ENCODE assay signal across 24 mouse cellular contexts in the genomic region with DNA sequence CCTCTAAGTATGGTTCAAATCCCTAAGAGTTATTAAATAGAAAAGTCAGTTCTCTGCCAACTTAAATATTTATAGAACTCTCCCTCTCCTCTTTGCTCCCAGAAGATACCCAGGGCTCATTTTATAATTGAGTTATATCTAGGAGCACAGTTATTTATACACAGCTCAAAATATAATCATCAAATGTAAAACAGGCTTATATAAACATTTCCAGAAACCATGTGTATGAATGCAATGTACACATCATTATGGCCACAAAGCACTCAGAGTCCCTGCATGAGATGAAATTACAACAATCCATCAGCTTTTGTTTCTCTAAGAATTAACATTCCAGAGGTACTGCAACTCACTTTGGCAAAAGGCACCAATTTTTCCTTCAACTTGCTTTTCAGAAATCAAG.
DNase-seq lines count a peak whose midpoint lies in the region; ATAC-seq and TF ChIP-seq lines count a peak whose summit lies in the region.
"Had no signal": no experiment of that assay in that cellular context is flagged by ENCODE, and none has a peak within 500 bp of the region (broad histone marks: within the 10 kb centered on the region; RNA-seq: fewer than 3 reads in every experiment).

No protein-coding gene starts in this region.

- no peak for DNase-seq in embryonic facial prominence, embryonic 10.5 days (ENCODE audit: low spot score)
- peak; percentile 78 for DNase-seq in lung, embryonic 14.5 days
- DNase-seq in lung, postnatal 25 days (ENCODE audit: low spot score), result no peak
- DNase-seq in stomach, postnatal 0 days (ENCODE audit: low spot score), result no peak
- no peak for DNase-seq in heart, adult 11 months
- DNase-seq: adrenal gland, adult 2 months; adrenal gland, postnatal 14 days; cerebellum, adult 11 months; cerebellum, adult 2 months; cerebellum, adult 9-11 months; cerebellum, postnatal 25 days; gastrocnemius, postnatal 10 days; gastrocnemius, postnatal 36 days had no signal

- H3K4me3 ChIP-seq in embryonic facial prominence, embryonic 13.5 days, result no peak overlapping the region
- no peak overlapping the region for H3K4me3 ChIP-seq in embryonic facial prominence, embryonic 10.5 days
- H3K4me3 ChIP-seq in lung, embryonic 14.5 days (ENCODE audit: low read depth, low read length), result no peak overlapping the region
- H3K4me3 ChIP-seq in stomach, embryonic 14.5 days (ENCODE audit: low read depth, low read length), result no peak overlapping the region
- H3K4me3 ChIP-seq in stomach, postnatal 0 days (ENCODE audit: low read depth, low read length), result no peak overlapping the region
- no peak overlapping the region for H3K4me3 ChIP-seq in stomach, embryonic 16.5 days (replicated peaks; ENCODE audit: low read length)
- H3K4me3 ChIP-seq: embryonic facial prominence, embryonic 15.5 days; forebrain, embryonic 10.5 days; forebrain, embryonic 13.5 days; hindbrain, embryonic 10.5 days; hindbrain, embryonic 13.5 days had no signal

- no peak overlapping the region for H3K4me2 ChIP-seq in embryonic facial prominence, embryonic 13.5 days
- H3K4me2 ChIP-seq in lung, embryonic 14.5 days, result no peak overlapping the region
- H3K4me2 ChIP-seq in stomach, embryonic 14.5 days (replicated peaks; ENCODE audit: low read depth, low read length), result no peak overlapping the region
- H3K4me2 ChIP-seq in stomach, postnatal 0 days (replicated peaks; ENCODE audit: low read depth), result no peak overlapping the region
- H3K4me2 ChIP-seq in stomach, embryonic 16.5 days (ENCODE audit: low read depth, low read length), result no peak overlapping the region
- H3K4me2 ChIP-seq: embryonic facial prominence, embryonic 15.5 days; forebrain, embryonic 13.5 days; heart, embryonic 11.5 days; hindbrain, embryonic 13.5 days had no signal

- no peaks in the 10 kb centered on the region for H3K27me3 ChIP-seq in embryonic facial prominence, embryonic 13.5 days
- H3K27me3 ChIP-seq in embryonic facial prominence, embryonic 10.5 days (replicated peaks; ENCODE audit: low read depth, poor library complexity, severe bottlenecking), result no peaks in the 10 kb centered on the region
- no peaks in the 10 kb centered on the region for H3K27me3 ChIP-seq in lung, embryonic 14.5 days (ENCODE audit: insufficient read depth, low read length)
- no peaks in the 10 kb centered on the region for H3K27me3 ChIP-seq in stomach, embryonic 14.5 days (ENCODE audit: control insufficient read depth, insufficient read depth, low read length)
- no peaks in the 10 kb centered on the region for H3K27me3 ChIP-seq in stomach, postnatal 0 days (ENCODE audit: control insufficient read depth, insufficient read depth, low read length)
- no peaks in the 10 kb centered on the region for H3K27me3 ChIP-seq in stomach, embryonic 16.5 days (ENCODE audit: control insufficient read depth, insufficient read depth, low read length)
- H3K27me3 ChIP-seq: embryonic facial prominence, embryonic 15.5 days; forebrain, embryonic 13.5 days; hindbrain, embryonic 13.5 days had no signal

- H3K27ac ChIP-seq in embryonic facial prominence, embryonic 13.5 days, result peak overlapping the region; percentile 51; the same call in 1 of the 2 replicates
- H3K27ac ChIP-seq in embryonic facial prominence, embryonic 10.5 days (replicated peaks), result no peak overlapping the region
- no peak overlapping the region for H3K27ac ChIP-seq in lung, embryonic 14.5 days (ENCODE audit: low read depth)
- no peak overlapping the region for H3K27ac ChIP-seq in stomach, embryonic 14.5 days (ENCODE audit: low read length)
- H3K27ac ChIP-seq in stomach, postnatal 0 days (replicated peaks), result no peak overlapping the region
- no peak overlapping the region for H3K27ac ChIP-seq in stomach, embryonic 16.5 days (ENCODE audit: low read length)
- H3K27ac ChIP-seq: embryonic facial prominence, embryonic 15.5 days; forebrain, embryonic 10.5 days; forebrain, embryonic 13.5 days; hindbrain, embryonic 10.5 days; hindbrain, embryonic 13.5 days had no signal

- ATAC-seq in embryonic facial prominence, embryonic 13.5 days (ENCODE audit: insufficient number of reproducible peaks, insufficient read depth, low FRiP score, low TSS enrichment, low read depth), result no peak
- peak; percentile 93 for ATAC-seq in lung, embryonic 14.5 days (ENCODE audit: insufficient read depth)
- ATAC-seq in stomach, embryonic 14.5 days (ENCODE audit: insufficient number of reproducible peaks, insufficient read depth, low FRiP score, low read depth), result peak; percentile 33; the same call in 1 of the 2 replicates
- no peak for ATAC-seq in stomach, postnatal 0 days (ENCODE audit: low FRiP score, low TSS enrichment)
- ATAC-seq in stomach, embryonic 16.5 days (ENCODE audit: insufficient read depth, low FRiP score), result peak; percentile 72; the same call in 1 of the 2 replicates
- ATAC-seq: forebrain, embryonic 13.5 days; forebrain, embryonic 16.5 days; hindbrain, embryonic 16.5 days had no signal

- no peak for TF ChIP-seq EP300 in stomach, postnatal 0 days (optimal IDR thresholded peaks at IDR 0.05)

- H3K9me3 ChIP-seq in embryonic facial prominence, embryonic 13.5 days, result no peaks in the 10 kb centered on the region
- no peaks in the 10 kb centered on the region for H3K9me3 ChIP-seq in embryonic facial prominence, embryonic 10.5 days
- H3K9me3 ChIP-seq in lung, embryonic 14.5 days (ENCODE audit: low read depth, low read length), result no peaks in the 10 kb centered on the region
- H3K9me3 ChIP-seq in stomach, embryonic 14.5 days (ENCODE audit: control insufficient read depth, low read depth, low read length), result no peaks in the 10 kb centered on the region
- H3K9me3 ChIP-seq in stomach, postnatal 0 days (ENCODE audit: control insufficient read depth, low read length), result no peaks in the 10 kb centered on the region
- no peaks in the 10 kb centered on the region for H3K9me3 ChIP-seq in stomach, embryonic 16.5 days (replicated peaks; ENCODE audit: control insufficient read depth, low read length)
- H3K9me3 ChIP-seq: embryonic facial prominence, embryonic 15.5 days; forebrain, embryonic 10.5 days; forebrain, embryonic 13.5 days; hindbrain, embryonic 10.5 days; hindbrain, embryonic 13.5 days had no signal

- no peaks in the 10 kb centered on the region for H3K36me3 ChIP-seq in embryonic facial prominence, embryonic 13.5 days
- no peaks in the 10 kb centered on the region for H3K36me3 ChIP-seq in embryonic facial prominence, embryonic 10.5 days (replicated peaks)
- no peaks in the 10 kb centered on the region for H3K36me3 ChIP-seq in lung, embryonic 14.5 days (ENCODE audit: insufficient read depth)
- no peaks in the 10 kb centered on the region for H3K36me3 ChIP-seq in stomach, embryonic 14.5 days (ENCODE audit: control insufficient read depth, insufficient read depth, low read length)
- H3K36me3 ChIP-seq in stomach, postnatal 0 days (ENCODE audit: control insufficient read depth, insufficient read depth, low read length), result no peaks in the 10 kb centered on the region
- no peaks in the 10 kb centered on the region for H3K36me3 ChIP-seq in stomach, embryonic 16.5 days (ENCODE audit: control insufficient read depth, insufficient read depth, low read length)
- H3K36me3 ChIP-seq: embryonic facial prominence, embryonic 15.5 days; forebrain, embryonic 10.5 days; hindbrain, embryonic 10.5 days; hindbrain, embryonic 13.5 days had no signal

- no peak for TF ChIP-seq CTCF in lung, embryonic 14.5 days (IDR thresholded peaks at IDR 0.05; ENCODE audit: low read depth)
- no peak for TF ChIP-seq CTCF in stomach, postnatal 0 days (IDR thresholded peaks at IDR 0.05; ENCODE audit: low read depth)

- H3K4me1 ChIP-seq in embryonic facial prominence, embryonic 13.5 days, result peaks cover 9% of the 10 kb centered on the region
- peaks cover 11% of the 10 kb centered on the region; the same call in 1 of the 2 replicates for H3K4me1 ChIP-seq in embryonic facial prominence, embryonic 10.5 days
- H3K4me1 ChIP-seq in lung, embryonic 14.5 days (ENCODE audit: insufficient read depth), result peaks cover 8% of the 10 kb centered on the region; the same call in 1 of the 2 replicates
- H3K4me1 ChIP-seq in stomach, embryonic 14.5 days (ENCODE audit: control insufficient read depth, insufficient read depth, low read length), result no peaks in the 10 kb centered on the region
- H3K4me1 ChIP-seq in stomach, postnatal 0 days (replicated peaks; ENCODE audit: control insufficient read depth, insufficient read depth), result no peaks in the 10 kb centered on the region
- no peaks in the 10 kb centered on the region for H3K4me1 ChIP-seq in stomach, embryonic 16.5 days (ENCODE audit: control insufficient read depth, insufficient read depth, low read length)
- H3K4me1 ChIP-seq: embryonic facial prominence, embryonic 15.5 days; forebrain, embryonic 10.5 days; hindbrain, embryonic 10.5 days; hindbrain, embryonic 13.5 days had no signal

- no peak overlapping the region for H3K9ac ChIP-seq in embryonic facial prominence, embryonic 13.5 days
- H3K9ac ChIP-seq in lung, embryonic 14.5 days, result no peak overlapping the region
- no peak overlapping the region for H3K9ac ChIP-seq in stomach, embryonic 14.5 days (replicated peaks; ENCODE audit: low read depth, low read length)
- H3K9ac ChIP-seq in stomach, postnatal 0 days (ENCODE audit: low read length), result no peak overlapping the region
- H3K9ac ChIP-seq in stomach, embryonic 16.5 days (ENCODE audit: low read length), result no peak overlapping the region
- H3K9ac ChIP-seq: embryonic facial prominence, embryonic 15.5 days; forebrain, embryonic 13.5 days; hindbrain, embryonic 13.5 days had no signal

Comparison
In these comparisons a context has a peak if more than half of its experiments do, and no peak if none do; other contexts are left out.
1. ATAC-seq: peak in lung, embryonic 14.5 days (single experiment), stomach, embryonic 14.5 days (single experiment) and stomach, embryonic 16.5 days (single experiment); none in embryonic facial prominence, embryonic 13.5 days (single experiment) and stomach, postnatal 0 days (single experiment).